Mouse (Mus musculus) MEL (cell line): ENCODE measurements around the gene Mrm3. TPM values are rescaled to one million over a fixed set of nuclear protein-coding genes. Genes with fewer than 3 reads are reported as not detected.

Experiments
- DNase-seq: peaks from one replicate; pipeline ENCODE4 v3.0.0; 2011; ENCODE audit warnings: low read depth, low spot score
- H3K27ac ChIP-seq: 2 replicates; pipeline ENCODE4 v1.5.1; 2012; ENCODE audit warnings: low read depth, mild to moderate bottlenecking, control low read depth, low read length, moderate library complexity; ENCODE audit not compliant: control insufficient read depth
- H3K27me3 ChIP-seq, 2 experiments: fragments of 150-350 bp in 1 of 2; sonication (generic) in 1 of 2; 2 replicates each; pipeline ENCODE4 v1.6.1; 2012; ENCODE audit warnings: low read length in 2 of 2, mild to moderate bottlenecking in 2 of 2, improper control_type of control experiment in 1 of 2, moderate library complexity in 1 of 2; ENCODE audit not compliant: insufficient read depth in 2 of 2, control insufficient read depth in 1 of 2
- H3K36me3 ChIP-seq, 2 experiments: 2 replicates each; pipeline ENCODE4 v1.6.1; 2012 to 2014; ENCODE audit warnings: low read length in 2 of 2, improper control_type of control experiment in 1 of 2, inconsistent platforms in 1 of 2, mild to moderate bottlenecking in 1 of 2; ENCODE audit not compliant: insufficient read depth in 2 of 2, control insufficient read depth in 1 of 2
- H3K4me1 ChIP-seq, 2 experiments: fragments of 150-350 bp in 1 of 2; sonication (generic) in 1 of 2; 2 replicates each; pipeline ENCODE4 v1.6.1; 2012; ENCODE audit warnings: low read length in 2 of 2, improper control_type of control experiment in 1 of 2, mild to moderate bottlenecking in 1 of 2; ENCODE audit not compliant: insufficient read depth in 2 of 2, control insufficient read depth in 1 of 2
- H3K4me3 ChIP-seq, 2 experiments: fragments of 150-350 bp in 1 of 2; sonication (generic) in 1 of 2; 2 replicates each; pipeline ENCODE4 v1.5.1; 2012; ENCODE audit warnings: low read depth in 2 of 2, low read length in 2 of 2, mild to moderate bottlenecking in 2 of 2, moderate library complexity in 2 of 2, control low read depth in 1 of 2, improper control_type of control experiment in 1 of 2; ENCODE audit not compliant: control insufficient read depth in 1 of 2, insufficient read depth in 1 of 2
- H3K79me2 ChIP-seq: 2 replicates; pipeline ENCODE4 v1.6.1; 2012; ENCODE audit warnings: mild to moderate bottlenecking, low read length, moderate library complexity; ENCODE audit not compliant: control insufficient read depth, poor library complexity, insufficient read depth
- H3K9ac ChIP-seq: 2 replicates; pipeline ENCODE4 v1.6.1; 2012; ENCODE audit warnings: low read depth, mild to moderate bottlenecking, control low read depth, low read length, moderate library complexity; ENCODE audit not compliant: control insufficient read depth, poor library complexity, severe bottlenecking
- H3K9me3 ChIP-seq: fragments of 150-350 bp; sonication (generic); replicated peaks from 2 replicates; pipeline ENCODE4 v1.6.1; 2012; ENCODE audit warnings: mild to moderate bottlenecking, low read length, improper control_type of control experiment, moderate library complexity; ENCODE audit not compliant: insufficient read depth
- CTCF ChIP-seq, 3 experiments: IDR thresholded peaks in 2 of 3; conservative IDR thresholded peaks in 1 of 3; 2 replicates each; pipeline ENCODE4 v1.5.1; 2011 to 2012; ENCODE audit warnings: low read length in 3 of 3, low read depth in 2 of 3, mild to moderate bottlenecking in 2 of 3, improper control_type of control experiment in 1 of 3, inconsistent platforms in 1 of 3, mixed read lengths in 1 of 3, moderate library complexity in 1 of 3; ENCODE audit not compliant: control insufficient read depth in 1 of 3, insufficient read depth in 1 of 3, poor library complexity in 1 of 3, severe bottlenecking in 1 of 3
- EP300 ChIP-seq, 2 experiments: IDR thresholded peaks; 2 replicates each; pipeline ENCODE4 v1.6.1; 2011; ENCODE audit warnings: improper control_type of control experiment in 2 of 2, low read length in 2 of 2, low read depth in 1 of 2, mild to moderate bottlenecking in 1 of 2
- MAX ChIP-seq: IDR thresholded peaks from 2 replicates; pipeline ENCODE4 v1.6.1; 2011; ENCODE audit warnings: low read length, improper control_type of control experiment
- MAZ ChIP-seq: IDR thresholded peaks from 2 replicates; pipeline ENCODE4 v1.6.1; 2012; ENCODE audit warnings: low read depth, mild to moderate bottlenecking, inconsistent platforms, low read length, improper control_type of control experiment
- NRF1 ChIP-seq: IDR thresholded peaks from 2 replicates; pipeline ENCODE4 v1.6.1; 2014; ENCODE audit warnings: low read depth, mild to moderate bottlenecking, inconsistent platforms, low read length, improper control_type of control experiment, moderate library complexity; ENCODE audit not compliant: poor library complexity, insufficient read depth, severe bottlenecking
- POLR2AphosphoS2 ChIP-seq: IDR thresholded peaks from 2 replicates; pipeline ENCODE4 v1.6.1; 2011; ENCODE audit warnings: low read length, improper control_type of control experiment
- RAD21 ChIP-seq: IDR thresholded peaks from 2 replicates; pipeline ENCODE4 v1.6.1; 2011; ENCODE audit warnings: mild to moderate bottlenecking, low read depth, low read length, improper control_type of control experiment
- RCOR1 ChIP-seq: IDR thresholded peaks from 2 replicates; pipeline ENCODE4 v1.6.1; 2012; ENCODE audit warnings: low read depth, mild to moderate bottlenecking, inconsistent platforms, low read length, improper control_type of control experiment
- SIN3A ChIP-seq: IDR thresholded peaks from 2 replicates; pipeline ENCODE4 v1.6.1; 2012; ENCODE audit warnings: low read length, improper control_type of control experiment, inconsistent platforms
- SMC3 ChIP-seq: IDR thresholded peaks from 2 replicates; pipeline ENCODE4 v1.6.1; 2011; ENCODE audit warnings: low read depth, low read length, improper control_type of control experiment
- TBP ChIP-seq: IDR thresholded peaks from 2 replicates; pipeline ENCODE4 v1.8.0; 2011; ENCODE audit warnings: low read depth, low read length, improper control_type of control experiment
- USF1 ChIP-seq: IDR thresholded peaks from 2 replicates; pipeline ENCODE4 v1.6.1; 2014; ENCODE audit warnings: low read depth, mild to moderate bottlenecking, inconsistent platforms, low read length, improper control_type of control experiment, moderate library complexity
- ZC3H11A ChIP-seq: IDR thresholded peaks from 2 replicates; pipeline ENCODE4 v1.6.1; 2012; ENCODE audit warnings: low read depth, mild to moderate bottlenecking, inconsistent platforms, low read length, improper control_type of control experiment
- polyA plus RNA-seq, 2 experiments: library from polyadenylated mRNA; stranded (reverse) in 1 of 2; unstranded in 1 of 2; fragments of >175 nt in 1 of 2; fragments of >200 nt in 1 of 2; gene quantifications; 2 replicates each; pipeline versions ENCODE4 v1.2.1 to v1.2.4; 2012; ENCODE audit warnings: low replicate concordance in 2 of 2, low read depth in 1 of 2; ENCODE audit not compliant: insufficient read length in 2 of 2, insufficient read depth in 1 of 2, missing spikeins in 1 of 2
- total RNA-seq: library from RNA; depleted of rRNA; stranded (reverse); fragments of 300-350 nt; gene quantifications from 2 replicates; pipeline ENCODE4 v1.2.3, GENCODE M21; 2012

The Mrm3 gene
- total and polyA plus RNA-seq, 3 experiments = 27.7 to 65.7 TPM; not detected in 1

DNA sequence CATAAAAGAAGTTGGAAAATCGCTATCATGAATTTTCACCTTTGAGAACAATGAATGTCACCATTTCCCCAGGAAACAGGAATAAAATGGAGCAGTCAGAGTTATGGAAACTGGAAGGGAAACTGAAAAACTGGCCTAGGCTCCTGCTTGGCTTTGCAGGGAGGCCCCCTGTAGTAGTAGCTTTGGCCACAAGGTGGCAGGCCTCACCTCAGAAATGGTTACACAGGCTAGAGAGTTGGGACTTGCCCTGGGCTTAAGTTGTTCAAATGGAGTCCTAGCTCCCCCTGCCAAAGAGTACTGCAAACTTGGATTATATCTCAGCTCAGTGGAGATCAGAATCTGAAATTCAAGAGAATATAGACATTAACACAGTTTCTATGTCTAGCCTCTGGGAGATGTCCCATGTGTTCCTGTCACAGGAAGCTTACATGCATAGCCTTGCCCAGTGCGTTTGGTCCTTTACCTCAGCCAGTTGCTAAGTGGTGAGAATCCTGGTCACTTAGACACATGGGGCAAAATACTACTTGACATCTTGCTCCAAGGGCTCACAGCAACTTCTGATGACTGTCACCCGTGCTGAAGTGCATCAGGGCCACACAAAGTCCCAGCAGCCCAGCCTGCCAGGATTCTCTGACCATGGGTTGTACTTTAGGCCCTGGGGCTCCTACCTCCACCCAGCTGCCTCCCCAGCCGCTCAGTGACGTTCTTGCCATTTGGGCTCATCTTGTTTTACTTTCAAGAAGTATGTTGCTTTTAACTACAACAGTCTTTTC lies 9.8 kb downstream of the Mrm3 start:
- no peak overlapping the region for H3K4me3 ChIP-seq
- no peak overlapping the region for H3K9ac ChIP-seq
- no peaks in the 10 kb centered on the region; a peak in 2 of 4 replicates for H3K36me3 ChIP-seq
- no peaks in the 10 kb centered on the region for H3K79me2 ChIP-seq
- TF ChIP-seq CTCF (IDR thresholded peaks at IDR 0.05 in 2 of 3, conservative IDR thresholded peaks at IDR 0.05 in 1 of 3; ENCODE audit: control insufficient read depth in 1 of 3, insufficient read depth in 1 of 3, low read depth in 2 of 3, low read length in 3 of 3, poor library complexity in 1 of 3, severe bottlenecking in 1 of 3) = peak; percentile 84 to 90 (median 88)
- peak; percentile 90 for TF ChIP-seq ZC3H11A
- TF ChIP-seq RCOR1 = 0 out of 2 replicates have a peak, but pooled peaks have one; percentile 1
- peak; percentile 95 for TF ChIP-seq SMC3
- TF ChIP-seq EP300 (IDR thresholded peaks at IDR 0.05; ENCODE audit: low read depth in 1 of 2, low read length in 2 of 2) = no peak
- no peak for TF ChIP-seq MAX
- peak; percentile 89 for TF ChIP-seq RAD21
- TF ChIP-seq MAZ = peak; percentile 38; the same call in 1 of the 2 replicates
- TF ChIP-seq SIN3A = peak; percentile 39; the same call in 1 of the 2 replicates
- no peak for TF ChIP-seq NRF1
- no peak for TF ChIP-seq TBP
- H3K9me3 ChIP-seq = no peaks in the 10 kb centered on the region
- H3K27ac ChIP-seq = no peak overlapping the region
- H3K4me1 ChIP-seq = no peaks in the 10 kb centered on the region
- no peaks in the 10 kb centered on the region for H3K27me3 ChIP-seq
- DNase-seq = peak; percentile 84

- H3K27me3 ChIP-seq = no peaks in the 10 kb centered on the region
- no peaks in the 10 kb centered on the region for H3K9me3 ChIP-seq
- no peak overlapping the region for H3K9ac ChIP-seq
- no peak overlapping the region for H3K27ac ChIP-seq
- DNase-seq = no peak
- H3K79me2 ChIP-seq = no peaks in the 10 kb centered on the region
- H3K36me3 ChIP-seq = no peaks in the 10 kb centered on the region; a peak in 1 of 4 replicates
- no peak for TF ChIP-seq USF1
- TF ChIP-seq SMC3 = no peak
- TF ChIP-seq POLR2AphosphoS2 = 0 out of 2 replicates have a peak, but pooled peaks have one; percentile 47
- no peak overlapping the region for H3K4me3 ChIP-seq
- no peaks in the 10 kb centered on the region for H3K4me1 ChIP-seq
These were observed 10.4 kb downstream of the Mrm3 start for GRCm38 (mm10) chr11:76253918-76254264.

DNA sequence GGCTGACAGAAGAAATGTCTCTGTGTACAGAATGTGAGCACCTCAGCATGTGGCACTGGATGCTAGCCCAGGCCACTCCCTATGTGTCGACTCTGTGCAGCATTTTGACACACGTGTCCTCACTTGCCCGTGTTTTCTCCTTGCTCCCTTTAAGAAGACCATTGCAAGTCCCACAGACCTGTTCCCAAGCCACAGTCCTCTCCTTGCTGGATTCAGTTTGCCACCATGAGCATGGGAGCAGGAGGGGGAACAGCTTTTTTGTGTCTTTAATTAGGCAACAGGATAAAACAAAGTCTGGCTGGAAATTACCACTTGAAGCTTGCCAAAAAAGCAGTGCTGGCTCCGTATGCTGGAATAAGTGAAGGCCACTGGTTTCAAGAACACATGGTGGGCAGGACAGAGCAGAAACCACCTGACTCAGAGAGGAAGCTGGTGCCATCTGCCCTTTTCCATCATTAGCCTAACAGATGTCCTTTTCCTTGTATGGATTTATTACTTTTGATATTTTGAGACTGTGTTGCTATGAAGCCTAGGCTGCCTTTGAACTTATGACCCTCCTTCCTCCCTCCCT lies 12.0 kb downstream of the Mrm3 start:
- Histone ChIP-seq H3K36me3 (no peaks in the 10 kb centered on the region; a peak in 1 of 4 replicates), H3K79me2 (no peaks in the 10 kb centered on the region), H3K4me1 (no peaks in the 10 kb centered on the region), H3K9me3 (no peaks in the 10 kb centered on the region), H3K27me3 (no peaks in the 10 kb centered on the region), H3K27ac (no peak overlapping the region), H3K4me3 (no peak overlapping the region)
- no peak for DNase-seq
- TF ChIP-seq EP300 (IDR thresholded peaks at IDR 0.05; ENCODE audit: low read depth in 1 of 2, low read length in 2 of 2) (no peak), SMC3 (no peak)
- TF ChIP-seq, all 39 proteins: peak for 0
- H3K9ac ChIP-seq = no peak overlapping the region
